7 mouse cellular contexts compared by ENCODE assay signal in genomic region chr7:27473156-27473834, GRCm38 (mm10). TPM values are rescaled to one million over a fixed set of nuclear protein-coding genes. Genes with fewer than 3 reads are reported as not detected.
DNase-seq lines count a peak whose midpoint lies in the region; ATAC-seq and TF ChIP-seq lines count a peak whose summit lies in the region.

TSS of gene Sertad3 (plus strand) at chr7:27473768.

- H3K4me3 ChIP-seq in embryonic facial prominence, embryonic 12.5 days = peak within 1 kb of the TSS; percentile 55
- peak within 1 kb of the TSS; percentile 93 for H3K4me3 ChIP-seq in kidney, adult 2 months (ENCODE audit: insufficient read depth, low read depth, low read length)
- H3K4me3 ChIP-seq in limb, embryonic 12.5 days (replicated peaks) = peak within 1 kb of the TSS; percentile 72
- peak within 1 kb of the TSS; percentile 63 for H3K4me3 ChIP-seq in midbrain, embryonic 15.5 days
- H3K4me3 ChIP-seq in spleen, adult 2 months (ENCODE audit: extremely low read depth, insufficient read depth, insufficient read length) = peak within 1 kb of the TSS; percentile 89

- peak within 1 kb of the TSS; percentile 57 for H3K4me2 ChIP-seq in embryonic facial prominence, embryonic 12.5 days (replicated peaks)
- peak within 1 kb of the TSS; percentile 63 for H3K4me2 ChIP-seq in limb, embryonic 12.5 days
- peak within 1 kb of the TSS; percentile 92 for H3K4me2 ChIP-seq in midbrain, embryonic 15.5 days

- H3K4me1 ChIP-seq in embryonic facial prominence, embryonic 12.5 days = 0 out of 2 replicates have a peak, but pooled peaks cover 9% of the 10 kb centered on the region
- H3K4me1 ChIP-seq in kidney, adult 2 months (ENCODE audit: control insufficient read depth, insufficient read depth, low read length) = peaks cover 20% of the 10 kb centered on the region; the same call in 1 of the 2 replicates
- peaks cover 13% of the 10 kb centered on the region; the same call in 1 of the 2 replicates for H3K4me1 ChIP-seq in limb, embryonic 12.5 days (replicated peaks)
- H3K4me1 ChIP-seq in midbrain, embryonic 15.5 days = 0 out of 2 replicates have a peak, but pooled peaks cover 8% of the 10 kb centered on the region
- H3K4me1 ChIP-seq in spleen, adult 2 months (ENCODE audit: control insufficient read depth, insufficient read depth, insufficient read length) = no peaks in the 10 kb centered on the region

- ATAC-seq in embryonic facial prominence, embryonic 12.5 days (ENCODE audit: insufficient number of reproducible peaks, insufficient read depth, low FRiP score, low TSS enrichment) = peak; percentile 89
- peak; percentile 95 for ATAC-seq in limb, embryonic 12.5 days (ENCODE audit: insufficient number of reproducible peaks, insufficient read depth, low FRiP score, low TSS enrichment, low read depth)
- peak; percentile 93 for ATAC-seq in midbrain, embryonic 15.5 days (replicated peaks)

- H3K36me3 ChIP-seq in embryonic facial prominence, embryonic 12.5 days = peaks cover 21% of the 10 kb centered on the region
- no peaks in the 10 kb centered on the region for H3K36me3 ChIP-seq in kidney, adult 2 months (ENCODE audit: control insufficient read depth, insufficient read depth, low read length)
- H3K36me3 ChIP-seq in limb, embryonic 12.5 days = peaks cover 27% of the 10 kb centered on the region
- H3K36me3 ChIP-seq in midbrain, embryonic 15.5 days (replicated peaks) = no peaks in the 10 kb centered on the region
- H3K36me3 ChIP-seq in spleen, adult 2 months (ENCODE audit: control insufficient read depth, insufficient read depth, low read length) = peaks cover 9% of the 10 kb centered on the region

- H3K27me3 ChIP-seq in embryonic facial prominence, embryonic 12.5 days = no peaks in the 10 kb centered on the region
- H3K27me3 ChIP-seq in kidney, adult 2 months (replicated peaks; ENCODE audit: control insufficient read depth, insufficient read depth, low read length) = no peaks in the 10 kb centered on the region
- H3K27me3 ChIP-seq in limb, embryonic 12.5 days = no peaks in the 10 kb centered on the region
- no peaks in the 10 kb centered on the region for H3K27me3 ChIP-seq in midbrain, embryonic 15.5 days (replicated peaks)
- no peaks in the 10 kb centered on the region for H3K27me3 ChIP-seq in spleen, adult 2 months (ENCODE audit: control insufficient read depth, insufficient read depth, low read length)

- H3K9me3 ChIP-seq in embryonic facial prominence, embryonic 12.5 days = no peaks in the 10 kb centered on the region
- H3K9me3 ChIP-seq in limb, embryonic 12.5 days = no peaks in the 10 kb centered on the region
- H3K9me3 ChIP-seq in midbrain, embryonic 15.5 days = no peaks in the 10 kb centered on the region

- under 1% methylated on average over 36 of the region's 36 CpGs for WGBS in embryonic facial prominence, embryonic 12.5 days
- WGBS in kidney, adult 2 months = under 1% methylated on average over 35 of the region's 36 CpGs
- under 1% methylated on average over 36 of the region's 36 CpGs for WGBS in limb, embryonic 12.5 days
- WGBS in midbrain, embryonic 15.5 days = under 1% methylated on average over 36 of the region's 36 CpGs
- WGBS in spleen, adult 2 months = under 1% methylated on average over 36 of the region's 36 CpGs

- peak within 1 kb of the TSS; percentile 58 for H3K9ac ChIP-seq in embryonic facial prominence, embryonic 12.5 days
- peak within 1 kb of the TSS; percentile 57 for H3K9ac ChIP-seq in limb, embryonic 12.5 days (replicated peaks)
- H3K9ac ChIP-seq in midbrain, embryonic 15.5 days = peak within 1 kb of the TSS; percentile 57

- TF ChIP-seq POLR2A in kidney, adult 2 months (IDR thresholded peaks at IDR 0.05; ENCODE audit: low read depth, low read length) = peak; percentile 42
- TF ChIP-seq POLR2A in spleen, adult 2 months (IDR thresholded peaks at IDR 0.05; ENCODE audit: low read depth, low read length) = peak; percentile 34; the same call in 1 of the 2 replicates

- H3K27ac ChIP-seq in embryonic facial prominence, embryonic 12.5 days = peak within 1 kb of the TSS; percentile 93
- peak within 1 kb of the TSS; percentile 93 for H3K27ac ChIP-seq in kidney, adult 2 months (ENCODE audit: insufficient read depth, low read depth, low read length)
- H3K27ac ChIP-seq in limb, embryonic 12.5 days = peak within 1 kb of the TSS; percentile 93
- peak within 1 kb of the TSS; percentile 82 for H3K27ac ChIP-seq in midbrain, embryonic 15.5 days
- peak within 1 kb of the TSS; percentile 93 for H3K27ac ChIP-seq in spleen, adult 2 months (ENCODE audit: insufficient read depth, low read length)

- peak; percentile 100 for DNase-seq in adrenal gland, postnatal 25 days
- peak; percentile 99 for DNase-seq in heart, adult 18-20 months
- DNase-seq in kidney, adult 2 months = peak; percentile 100
- peak; percentile 97 to 98 for DNase-seq in spleen, adult 2 months (ENCODE audit: low read depth in 1 of 2, low spot score in 2 of 2)

- TF ChIP-seq CTCF in kidney, adult 2 months (conservative IDR thresholded peaks at IDR 0.05; ENCODE audit: insufficient read depth, insufficient read length, low read depth, low read length) = no peak
- no peak for TF ChIP-seq CTCF in spleen, adult 2 months (IDR thresholded peaks at IDR 0.05; ENCODE audit: extremely low read depth, insufficient read depth, insufficient read length, insufficient replicate concordance)

RNA-seq across cellular contexts. Expression of gene Sertad3, which starts in this region (rescaled TPM):
- total RNA-seq in adrenal gland, postnatal 25 days (2021) = 18.5 and 19.6 TPM in 2 replicates
- 29.9 and 33.1 TPM in 2 replicates for polyA plus RNA-seq in embryonic facial prominence, embryonic 12.5 days (2016; fragmentation: Nextera tagmentation; extraction: Ambion mirVana)
- total RNA-seq in heart, adult 18-20 months (2021) = 1 to 10 TPM; 3.3 to 4.3 TPM
- 9.0 and 12.8 TPM in 2 replicates for polyA plus RNA-seq in kidney, adult 2 months (2012; rRNA removed)
- polyA plus RNA-seq in limb, embryonic 12.5 days (2016; fragmentation: Nextera tagmentation; extraction: Ambion mirVana) = 29.4 and 30.3 TPM in 2 replicates
- polyA plus RNA-seq in midbrain, embryonic 15.5 days (2015; fragmentation: Nextera tagmentation; extraction: Ambion mirVana) = 7.9 and 9.9 TPM in 2 replicates
- 13.9 and 16.0 TPM in 2 replicates for polyA plus RNA-seq in spleen, adult 2 months (2012; rRNA removed)

Comparison
In these comparisons a context has a peak if more than half of its experiments do, and no peak if none do; other contexts are left out.
1. Peak in every context shown above with its lines: DNase-seq, ATAC-seq, H3K4me3 ChIP-seq and H3K27ac ChIP-seq.